Mouse (Mus musculus): ENCODE data around the gene Rer1.
A peak's percentile ranks its signal among the peaks of the same experiment; 100 is the strongest.
"Not testable (repeated sequence)": the region's sequence is repeated elsewhere in the genome, so short reads cannot be mapped to it uniquely, and the experiment has no call there.

The Rer1 gene

GRCm38 (mm10) chr4:155113766-155114410 lies 27.7 kb upstream of the Rer1 start:
- DNase-seq, result no peak

- no peak for DNase-seq
Measured at GRCm38 (mm10) chr4:155109471-155109870, 23.3 kb upstream of the Rer1 start.

DNA sequence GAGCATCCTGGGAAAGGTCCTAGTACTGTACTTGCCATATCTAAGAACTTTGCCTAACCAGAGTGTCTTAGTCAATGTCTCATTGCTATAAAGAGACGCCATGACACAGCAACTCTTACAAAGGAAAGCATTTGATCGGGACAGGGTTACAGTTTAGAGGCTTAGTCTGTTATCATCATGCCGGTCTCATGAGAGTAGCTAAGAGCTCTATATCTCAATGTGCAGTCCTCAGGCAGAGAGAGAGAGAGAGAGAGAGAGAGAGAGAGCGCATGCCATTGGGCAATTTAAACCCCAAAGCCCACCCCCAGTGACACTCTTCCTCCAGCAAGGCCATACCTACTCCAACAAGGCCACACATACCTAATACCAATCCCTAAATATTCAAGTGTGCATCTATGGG lies 21.7 kb upstream of the Rer1 start:
- no peak for DNase-seq

- DNase-seq, result no peak
Measured at GRCm38 (mm10) chr4:155098572-155098971, 12.4 kb upstream of the Rer1 start.

DNA sequence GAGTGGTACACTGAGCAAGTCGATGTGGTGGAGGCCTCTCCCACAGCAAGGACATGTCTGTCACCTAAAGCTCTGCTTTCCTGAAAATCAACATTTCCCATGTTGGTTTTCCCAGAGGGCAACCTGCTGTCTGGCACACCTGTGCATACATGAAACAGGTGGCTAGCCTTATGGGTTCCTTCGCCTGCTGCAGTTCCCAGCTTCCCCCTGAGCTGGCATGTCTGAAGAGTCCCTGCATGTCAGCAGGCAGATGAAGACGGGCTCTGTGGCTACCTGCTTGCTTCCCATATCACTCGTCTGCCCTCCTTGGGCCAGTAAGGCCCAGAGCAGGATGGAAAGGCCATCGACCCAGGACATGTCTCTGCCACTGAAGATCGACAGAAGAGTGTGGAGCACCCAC lies 11.3 kb upstream of the Rer1 start:
- DNase-seq, result no peak

- DNase-seq, result no peak
Measured at GRCm38 (mm10) chr4:155095967-155096366, 9.8 kb upstream of the Rer1 start.

DNA sequence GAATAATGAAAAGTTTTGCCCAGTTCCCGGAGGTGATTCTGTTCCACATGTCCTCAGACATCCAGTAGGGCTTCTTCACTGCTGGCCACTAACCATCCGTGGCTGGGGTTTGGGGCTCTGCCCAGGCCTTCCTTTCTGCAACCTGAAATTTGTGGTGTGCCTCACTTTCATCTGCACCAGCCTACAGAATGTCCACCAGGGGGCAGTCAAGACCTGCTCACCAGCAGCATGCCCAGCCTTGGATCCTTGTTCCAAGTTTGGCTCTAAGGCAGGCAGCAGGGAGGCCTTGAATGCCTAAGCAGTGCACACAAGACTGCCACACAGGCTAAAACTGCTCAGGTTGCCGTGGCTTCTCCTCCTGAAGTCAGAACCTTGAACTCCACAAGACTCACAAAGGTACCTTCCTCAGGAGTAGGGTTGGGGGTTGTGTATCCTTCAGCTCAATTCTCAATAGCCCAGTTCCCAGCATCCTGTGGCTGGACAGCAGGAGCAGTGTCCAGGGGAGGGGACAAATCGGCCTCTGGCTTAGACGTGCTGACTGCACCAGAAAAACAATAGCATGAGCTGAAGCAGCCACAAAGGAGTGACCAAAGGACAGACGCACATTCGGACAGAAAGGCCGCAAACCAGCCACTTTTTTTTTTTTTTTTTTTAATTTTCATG lies 9.2 kb upstream of the Rer1 start:
- peak; percentile 80 to 86 for DNase-seq

DNA sequence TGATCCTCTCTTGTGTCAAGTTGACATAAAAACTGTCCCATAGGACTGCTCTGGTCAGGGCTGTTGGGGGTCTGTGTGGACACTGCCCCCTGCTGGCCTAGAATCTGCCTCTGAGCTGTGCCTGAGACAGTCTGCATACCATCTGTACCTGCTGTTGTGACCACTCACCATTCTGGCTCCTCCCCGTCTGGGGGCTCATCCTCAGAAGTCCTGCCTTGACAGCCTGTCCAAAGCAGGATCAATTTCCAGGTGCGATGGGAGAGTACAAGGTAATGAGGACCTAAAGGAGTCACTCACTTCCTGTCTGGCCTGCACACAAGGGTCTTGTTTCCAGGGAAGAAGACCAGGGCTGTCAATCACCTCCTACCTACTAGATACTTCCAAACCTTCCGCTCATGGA lies 8.4 kb upstream of the Rer1 start:
- peak; percentile 29 to 32 for DNase-seq

DNA sequence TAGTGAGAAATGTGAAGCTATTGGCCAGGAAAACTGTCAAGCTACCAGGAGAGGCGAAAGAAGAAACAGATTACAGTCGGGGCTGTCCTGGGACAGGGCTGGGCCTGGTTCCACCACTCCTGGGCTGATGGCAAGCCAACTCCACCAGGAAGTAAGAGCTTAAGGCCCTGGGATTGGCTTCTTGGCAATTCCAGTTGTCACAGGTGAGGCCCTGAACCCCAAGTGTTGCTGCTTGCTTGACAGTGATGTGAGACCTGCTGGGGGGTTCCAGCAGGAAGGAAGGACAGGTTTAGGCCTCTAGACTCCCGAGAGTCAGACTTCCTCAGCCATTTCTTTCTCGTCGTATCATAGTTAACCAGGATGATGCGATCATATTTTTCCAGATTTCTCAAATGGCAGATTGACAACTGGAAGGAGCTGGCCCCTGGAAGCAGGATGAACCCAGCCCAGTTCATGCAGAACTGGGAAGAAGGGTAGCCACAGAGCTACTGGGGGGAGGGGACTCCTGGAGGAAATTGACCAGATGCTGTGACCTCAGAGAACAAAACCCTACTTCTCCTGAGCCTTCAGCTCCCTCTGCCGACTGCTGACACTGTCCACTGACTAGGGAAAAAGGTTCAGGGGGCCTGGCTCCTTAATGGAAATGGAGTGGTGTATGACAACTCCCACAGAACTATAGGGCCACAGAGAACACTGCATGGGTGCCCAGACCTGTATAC lies 7.4 kb upstream of the Rer1 start:
- DNase-seq, result no peak

GRCm38 (mm10) chr4:155092718-155093430 lies 6.7 kb upstream of the Rer1 start:
- no peak for DNase-seq

DNA sequence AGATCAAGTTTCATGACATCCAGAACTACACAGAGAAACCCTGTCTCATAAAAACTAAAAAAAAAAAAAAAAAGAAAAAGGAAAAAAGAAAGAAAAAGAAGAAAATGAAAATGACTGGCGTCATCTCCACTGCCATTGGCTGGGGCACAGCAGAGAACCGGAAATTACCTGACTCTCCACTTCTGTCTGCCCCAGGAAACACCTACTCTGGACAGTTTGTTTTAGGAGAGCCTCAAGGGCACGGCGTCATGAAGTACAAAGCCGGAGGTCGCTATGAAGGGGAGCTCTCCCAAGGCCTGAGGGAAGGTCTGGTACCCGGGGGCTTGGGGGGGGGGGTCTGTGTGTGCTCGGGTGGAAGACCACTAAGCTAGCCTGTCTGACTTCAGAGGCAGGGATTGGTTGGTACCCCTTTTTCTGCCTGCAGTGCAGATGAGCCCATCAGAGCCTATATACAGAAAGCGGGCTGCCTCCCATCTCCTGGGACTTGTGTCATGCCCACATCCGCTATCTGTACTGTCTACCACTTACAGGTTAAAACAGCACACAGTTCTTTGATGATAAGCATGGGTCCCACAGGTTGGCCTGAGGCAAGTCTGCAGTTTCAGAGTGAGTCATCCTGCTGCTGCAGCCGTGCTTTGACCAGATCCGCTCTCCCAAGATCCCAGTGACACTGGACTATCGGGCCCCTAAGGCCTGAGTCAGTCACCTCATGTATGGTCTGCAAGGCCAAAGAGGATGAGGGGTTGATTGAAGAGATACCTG lies 4.7 kb upstream of the Rer1 start:
- DNase-seq, result no peak

DNA sequence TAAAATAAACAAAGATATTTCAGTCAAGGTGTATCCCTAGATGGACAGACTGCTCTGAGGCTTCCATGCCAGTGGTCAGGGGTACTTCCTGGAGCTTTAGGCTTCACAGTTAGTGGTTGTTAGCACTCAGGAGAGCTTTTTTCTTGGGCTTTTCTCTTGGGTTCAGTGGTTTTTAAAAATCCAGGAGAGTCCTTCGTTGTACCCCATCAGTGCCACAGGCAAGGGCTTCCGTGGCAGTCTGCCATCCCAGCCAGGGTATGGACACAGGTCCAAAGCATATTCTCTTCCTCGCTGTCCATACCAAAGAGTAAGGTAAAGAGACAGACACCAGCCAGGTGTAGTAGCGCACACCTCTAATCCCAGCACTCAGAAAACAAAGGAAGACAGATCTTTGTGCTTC lies 4.0 kb upstream of the Rer1 start:
- no peak for DNase-seq

DNA sequence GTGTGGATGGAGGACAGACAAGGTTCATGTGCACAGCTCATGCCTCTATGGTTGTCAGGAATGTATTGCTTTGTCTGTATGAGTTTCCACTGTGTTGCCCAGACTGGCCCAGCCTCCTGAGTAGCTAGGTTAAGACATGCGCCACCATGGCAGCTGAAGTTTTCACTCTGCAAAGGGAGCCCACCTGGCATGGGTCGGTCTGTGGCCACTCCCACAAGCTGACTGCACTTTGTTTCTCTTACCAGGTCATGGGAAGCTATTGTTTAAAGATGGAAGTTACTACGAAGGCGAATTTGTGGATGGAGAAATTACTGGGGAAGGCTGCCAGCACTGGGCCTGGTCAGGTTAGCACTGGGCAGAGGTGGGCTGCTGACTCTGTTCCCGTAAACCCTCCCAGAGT lies 3.1 kb upstream of the Rer1 start:
- DNase-seq, result no peak

- no peak for DNase-seq
Measured at GRCm38 (mm10) chr4:155085206-155086107, 725 bp downstream of the Rer1 start.

DNA sequence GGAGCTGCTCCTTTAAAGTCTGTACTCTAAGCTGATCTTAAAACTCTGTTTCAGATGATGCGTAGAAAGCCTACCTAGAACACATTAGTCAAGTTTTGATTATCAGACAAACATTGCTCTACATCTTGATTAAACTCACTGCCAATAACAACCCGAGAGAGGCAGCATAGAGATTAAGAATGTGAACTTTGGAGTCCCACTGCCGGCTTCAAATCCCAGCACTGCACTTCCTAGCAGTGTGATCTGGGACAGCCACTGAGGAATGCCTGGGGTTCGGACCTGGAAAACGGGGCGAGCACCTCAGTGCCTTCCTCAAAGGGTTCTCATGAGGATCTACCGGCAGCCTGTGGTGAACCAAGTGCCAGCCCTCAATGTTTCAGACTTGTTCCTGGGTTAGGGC lies 1.8 kb downstream of the Rer1 start:
- DNase-seq, result no peak

- no peak for DNase-seq
Measured at GRCm38 (mm10) chr4:155083553-155083952, 2.6 kb downstream of the Rer1 start.

- DNase-seq, result peak; percentile 52 to 66
Measured at GRCm38 (mm10) chr4:155079666-155080065, 6.5 kb downstream of the Rer1 start.

GRCm38 (mm10) chr4:155078808-155079207 lies 7.4 kb downstream of the Rer1 start:
- DNase-seq, result not testable (repeated sequence)

DNA sequence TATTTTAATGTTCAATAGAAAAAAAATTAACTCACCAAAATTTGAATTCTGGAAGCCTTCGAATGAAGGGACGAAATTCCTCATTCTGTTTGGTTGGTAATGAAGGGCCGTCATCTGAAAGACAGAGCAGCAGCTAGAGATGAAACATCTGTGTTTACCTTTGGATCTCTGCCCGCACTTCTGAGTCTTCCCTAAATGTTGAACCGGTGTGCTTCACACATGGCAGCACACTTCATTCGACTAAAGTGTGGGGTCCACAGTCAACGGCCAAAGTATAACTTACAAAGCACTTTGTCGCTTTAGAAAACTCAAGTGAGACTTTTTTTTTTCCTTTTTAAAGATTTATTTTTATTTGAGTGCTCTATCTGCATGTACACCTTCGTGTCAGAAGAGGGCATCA lies 9.5 kb downstream of the Rer1 start:
- DNase-seq, result no peak

GRCm38 (mm10) chr4:155075813-155076212 lies 10.4 kb downstream of the Rer1 start:
- no peak for DNase-seq

DNA sequence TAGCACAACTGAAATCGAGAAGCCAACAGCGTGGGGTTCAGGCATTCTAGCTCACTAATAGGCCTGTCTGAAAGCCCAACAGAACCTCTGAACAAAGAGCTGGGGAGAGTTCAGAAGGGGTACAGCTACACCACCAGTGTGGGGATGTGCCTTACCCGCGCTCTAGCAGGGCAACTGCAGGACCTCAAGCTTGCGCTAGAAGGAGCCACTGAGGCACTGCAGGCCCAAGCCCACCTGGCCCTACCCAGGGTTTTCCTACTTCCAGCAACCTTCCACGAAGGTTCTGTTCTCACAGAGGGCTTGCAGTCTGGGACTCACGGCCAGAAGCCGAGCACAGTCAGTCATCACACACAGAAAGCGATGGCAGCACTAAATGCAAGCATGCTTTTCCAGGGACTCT lies 11.0 kb downstream of the Rer1 start:
- no peak for DNase-seq

DNA sequence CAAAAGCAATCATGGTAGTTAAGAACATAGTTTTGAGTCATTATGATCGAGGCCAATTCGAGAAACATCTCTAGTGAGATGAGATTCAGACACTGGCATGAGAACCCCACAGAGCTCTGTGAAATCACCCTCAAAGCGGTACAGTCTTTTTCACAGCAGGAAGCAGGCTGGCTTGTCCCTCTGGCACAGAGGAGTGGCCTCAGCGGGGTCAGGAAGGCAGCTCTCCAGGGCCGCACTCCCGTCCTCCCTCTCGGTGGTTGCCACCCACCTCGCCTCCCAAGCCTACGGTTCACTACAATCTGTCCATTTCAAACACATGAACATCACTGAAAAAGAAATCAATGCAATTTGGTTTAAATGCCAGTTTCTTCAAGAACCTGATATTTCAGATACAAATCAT lies 11.8 kb downstream of the Rer1 start:
- DNase-seq, result no peak

All from lung, adult 18-20 months (tissue).